Mouse (Mus musculus): ENCODE measurements at regions not wholly inside any gene's neighbourhood (a gene's known extent, or its start where the extent isn't known, plus 50 kb on each side); places are given as distances from the start of the nearest gene placed in this dataset.
A peak's percentile ranks its signal among the peaks of the same experiment; 100 is the strongest.

DNA sequence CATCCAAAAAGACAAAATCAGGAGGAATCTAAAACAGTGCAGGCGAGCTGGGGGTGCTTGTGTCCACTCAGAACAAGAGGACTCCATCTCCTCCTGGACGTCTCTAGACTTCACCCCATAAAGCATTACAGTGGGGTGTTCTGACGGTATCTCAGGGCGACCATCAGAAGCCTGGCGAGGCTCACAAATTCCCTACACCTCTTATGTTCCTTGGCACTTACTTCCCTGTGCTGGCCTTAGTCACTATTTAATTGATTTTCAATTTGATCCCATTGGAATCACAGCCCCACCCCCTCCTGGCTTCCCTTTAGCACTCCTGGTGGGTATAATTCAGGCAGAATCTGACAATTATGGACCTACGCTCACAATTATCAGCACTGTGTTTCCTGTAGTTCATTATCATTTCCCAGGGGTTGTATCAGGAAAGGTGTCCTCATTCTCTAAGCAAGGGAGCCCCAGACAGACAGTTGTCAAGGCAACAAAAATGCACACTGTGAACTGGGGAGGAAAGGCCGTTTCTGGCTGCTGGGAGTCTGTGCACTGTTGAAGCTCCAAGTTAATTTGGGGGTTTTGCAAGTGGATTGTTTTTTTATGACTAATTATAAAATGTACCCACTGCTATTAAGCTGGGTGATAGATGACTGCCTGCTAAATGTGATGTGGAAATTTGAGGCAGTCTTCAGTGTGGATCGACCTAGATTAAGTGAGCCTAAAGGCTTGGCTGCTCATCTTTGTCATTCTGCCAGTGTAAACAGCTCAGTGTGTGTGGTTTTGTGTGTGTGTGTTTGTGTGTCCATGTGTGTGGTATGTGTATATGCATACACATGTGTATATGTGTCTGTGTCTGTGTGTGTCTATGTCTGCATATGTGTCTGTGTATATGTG lies 115.6 kb upstream of the Kcnj15 start:
- H3K4me2 ChIP-seq: no peak overlapping the region
- ATAC-seq (ENCODE audit: low FRiP score): peak; percentile 69
- no peak overlapping the region for H3K4me3 ChIP-seq
- peaks cover 14% of the 10 kb centered on the region for H3K4me1 ChIP-seq (replicated peaks)
- no peaks in the 10 kb centered on the region for H3K27me3 ChIP-seq
- H3K27ac ChIP-seq: peak overlapping the region; percentile 79
- H3K9ac ChIP-seq: no peak overlapping the region
- H3K36me3 ChIP-seq: no peaks in the 10 kb centered on the region
- 53% methylated on average over 8 of the region's 8 CpGs for WGBS
- H3K9me3 ChIP-seq: no peaks in the 10 kb centered on the region

DNA sequence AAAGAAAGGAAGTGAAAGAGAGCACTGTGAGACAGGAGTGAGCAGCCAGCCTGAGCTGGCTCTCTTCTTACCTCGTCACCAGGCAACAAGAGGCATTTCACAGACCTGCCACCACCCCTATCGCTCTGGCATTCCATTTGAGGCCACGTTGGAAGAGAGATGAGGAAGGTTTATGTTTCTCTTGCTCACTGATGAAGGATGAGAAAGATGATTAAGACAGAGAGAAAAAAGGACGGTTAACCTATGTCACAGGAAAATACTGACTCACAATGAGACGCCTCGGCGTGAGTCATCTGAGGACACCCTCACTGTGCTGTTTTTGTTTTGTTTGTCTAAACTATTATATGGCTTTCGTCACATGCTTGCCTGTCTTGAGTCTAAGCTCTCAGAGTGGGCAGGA lies 106.9 kb upstream of the Kcnj15 start:
- no peaks in the 10 kb centered on the region for H3K36me3 ChIP-seq
- no peaks in the 10 kb centered on the region; the same call in 1 of the 2 replicates for H3K4me1 ChIP-seq (replicated peaks)
- no peaks in the 10 kb centered on the region for H3K9me3 ChIP-seq
- no peak overlapping the region for H3K27ac ChIP-seq
- H3K4me3 ChIP-seq: no peak overlapping the region
- H3K9ac ChIP-seq: no peak overlapping the region
- H3K27me3 ChIP-seq: no peaks in the 10 kb centered on the region
- no peak for ATAC-seq (ENCODE audit: low FRiP score)
- no peak overlapping the region for H3K4me2 ChIP-seq
- whole genome bisulfite sequencing: 74% methylated on average over 8 of the region's 8 CpGs

DNA sequence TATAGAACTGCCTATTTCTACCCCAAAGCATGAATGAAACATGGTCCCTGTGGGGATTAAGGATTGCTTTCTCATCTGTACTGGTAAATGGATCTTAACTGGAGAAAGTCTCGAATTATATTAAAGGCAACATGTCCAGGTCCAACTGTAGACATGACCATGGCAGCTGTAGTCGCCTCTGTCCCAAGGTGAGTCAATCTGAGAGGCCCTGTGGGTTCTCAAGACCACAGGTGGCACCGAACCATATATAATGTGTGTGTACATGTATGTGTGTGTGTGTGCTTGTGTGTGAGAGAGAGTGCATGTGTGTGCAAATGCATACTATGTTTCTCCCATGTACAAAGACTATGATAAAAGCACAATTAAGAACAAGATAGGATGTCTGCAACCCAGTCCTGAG lies 105.9 kb upstream of the Kcnj15 start:
- H3K4me1 ChIP-seq (replicated peaks): no peaks in the 10 kb centered on the region; the same call in 1 of the 2 replicates
- H3K36me3 ChIP-seq: no peaks in the 10 kb centered on the region
- H3K9me3 ChIP-seq: no peaks in the 10 kb centered on the region
- WGBS: 85% methylated on average over 3 of the region's 3 CpGs
- H3K4me2 ChIP-seq: no peak overlapping the region
- H3K27ac ChIP-seq: no peak overlapping the region
- no peaks in the 10 kb centered on the region for H3K27me3 ChIP-seq
- H3K9ac ChIP-seq: no peak overlapping the region
- H3K4me3 ChIP-seq: no peak overlapping the region
- no peak for ATAC-seq (ENCODE audit: low FRiP score)

DNA sequence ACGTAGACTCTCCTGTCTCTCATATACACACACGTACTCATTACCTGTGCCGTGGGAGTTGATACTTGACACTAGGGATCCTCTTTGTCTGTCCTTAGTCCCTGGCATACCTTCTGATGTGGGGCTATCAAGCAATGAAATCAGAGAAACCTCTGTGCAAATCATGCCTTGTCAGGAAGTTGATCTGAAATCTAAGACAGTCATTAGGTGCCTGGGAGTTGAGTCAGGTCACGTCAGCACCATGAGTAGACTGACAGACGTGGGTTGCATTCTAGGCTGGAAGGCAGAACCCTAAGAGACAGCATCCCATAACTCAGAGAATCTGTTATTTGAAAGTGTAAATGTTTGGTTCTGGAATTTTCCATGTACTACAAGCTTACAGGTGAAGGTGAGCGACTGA lies 105.4 kb upstream of the Kcnj15 start:
- Histone ChIP-seq H3K4me2 (no peak overlapping the region), H3K36me3 (no peaks in the 10 kb centered on the region), H3K4me3 (no peak overlapping the region), H3K27ac (no peak overlapping the region), H3K9me3 (no peaks in the 10 kb centered on the region), H3K4me1 (replicated peaks) (no peaks in the 10 kb centered on the region; the same call in 1 of the 2 replicates), H3K9ac (no peak overlapping the region), H3K27me3 (no peaks in the 10 kb centered on the region)
- no peak for ATAC-seq (ENCODE audit: low FRiP score)
- 88% methylated on average over 6 of the region's 6 CpGs for WGBS

DNA sequence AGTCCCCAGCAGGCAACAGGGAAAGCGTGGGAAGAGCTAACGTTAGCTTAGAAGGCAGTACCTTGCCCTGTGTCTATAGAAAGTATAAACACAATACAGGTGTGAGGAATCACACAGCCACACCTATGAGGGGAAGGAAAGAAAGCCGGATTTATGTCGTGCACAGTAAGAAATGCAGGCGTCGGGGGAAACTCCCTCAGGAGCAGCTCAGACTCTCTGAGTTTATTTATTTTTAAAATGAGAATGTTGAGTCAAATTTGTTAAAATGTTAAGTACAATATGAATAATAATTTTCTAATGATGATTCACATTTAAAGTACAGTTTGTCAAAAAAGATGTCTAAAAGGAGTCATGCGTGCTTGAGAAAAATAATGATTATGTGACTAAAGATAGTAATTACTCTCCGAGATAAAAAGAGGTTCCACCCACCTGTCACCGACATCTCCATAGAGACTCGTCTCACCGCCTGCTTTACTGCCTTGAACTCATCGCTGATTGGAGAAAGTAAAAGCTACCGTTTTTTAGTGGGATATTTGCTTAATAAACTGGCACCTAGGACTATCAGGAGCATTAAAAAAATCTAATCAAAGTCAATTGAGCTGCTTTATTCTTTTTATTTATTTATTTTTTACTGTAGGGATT lies 104.5 kb upstream of the Kcnj15 start:
- no peaks in the 10 kb centered on the region for H3K9me3 ChIP-seq
- WGBS: 73% methylated on average over 13 of the region's 13 CpGs

DNA sequence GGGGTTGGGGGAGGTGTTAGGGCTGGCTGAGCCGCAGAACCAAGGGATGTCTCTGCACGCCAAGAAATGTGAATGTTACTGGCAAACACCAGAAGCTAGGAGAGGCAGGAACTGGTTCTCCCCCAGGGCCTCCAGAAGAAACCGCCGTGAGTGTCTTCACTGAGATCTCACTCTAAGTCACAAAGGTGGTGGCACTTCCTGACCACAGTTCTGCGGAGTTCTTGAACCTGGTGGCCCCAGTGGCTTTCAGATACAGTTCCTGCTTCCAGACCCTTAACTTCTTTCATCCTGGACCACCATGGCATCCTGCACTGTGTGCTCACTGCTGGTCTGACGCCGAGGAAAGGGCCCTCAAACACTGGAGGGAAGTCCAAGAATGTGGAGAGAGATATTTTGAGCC lies 89.0 kb upstream of the Kcnj15 start:
- ATAC-seq (ENCODE audit: low FRiP score): no peak
- WGBS: 94% methylated on average over 7 of the region's 7 CpGs
- H3K4me3 ChIP-seq: no peak overlapping the region
- no peak overlapping the region for H3K4me2 ChIP-seq
- no peaks in the 10 kb centered on the region for H3K27me3 ChIP-seq
- H3K9me3 ChIP-seq: no peaks in the 10 kb centered on the region
- no peaks in the 10 kb centered on the region for H3K4me1 ChIP-seq (replicated peaks)
- no peaks in the 10 kb centered on the region for H3K36me3 ChIP-seq
- no peak overlapping the region for H3K9ac ChIP-seq
- no peak overlapping the region for H3K27ac ChIP-seq

More for the DNA sequence above, 104.5 kb upstream of the Kcnj15 start:
- no peak for ATAC-seq (ENCODE audit: low FRiP score)
- Histone ChIP-seq H3K27me3 (no peaks in the 10 kb centered on the region), H3K4me1 (replicated peaks) (no peaks in the 10 kb centered on the region; the same call in 1 of the 2 replicates), H3K27ac (no peak overlapping the region), H3K36me3 (no peaks in the 10 kb centered on the region), H3K9ac (no peak overlapping the region), H3K4me2 (no peak overlapping the region), H3K4me3 (no peak overlapping the region)

DNA sequence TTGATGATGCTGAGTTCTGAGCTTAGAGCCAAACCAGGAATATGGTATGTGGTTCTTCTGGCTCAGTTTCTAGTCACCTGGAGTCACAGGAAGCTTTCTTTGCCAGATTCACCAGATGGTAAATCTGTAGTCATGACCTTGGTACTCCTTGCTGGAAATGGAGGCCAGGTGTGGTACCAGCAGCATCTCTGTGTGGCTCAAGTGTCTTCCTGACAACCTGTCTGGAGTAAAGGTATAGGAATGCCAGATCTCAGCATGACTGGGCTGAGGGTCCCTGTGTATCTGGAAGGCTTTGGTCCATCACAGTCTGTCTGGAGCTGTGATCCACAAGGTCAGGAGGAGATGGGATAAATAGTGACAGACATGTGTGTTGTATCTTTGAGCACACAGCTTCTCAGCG lies 88.0 kb upstream of the Kcnj15 start:
- Histone ChIP-seq H3K27ac (no peak overlapping the region), H3K4me2 (no peak overlapping the region), H3K9me3 (no peaks in the 10 kb centered on the region), H3K9ac (no peak overlapping the region), H3K27me3 (no peaks in the 10 kb centered on the region), H3K4me3 (no peak overlapping the region), H3K4me1 (replicated peaks) (no peaks in the 10 kb centered on the region), H3K36me3 (no peaks in the 10 kb centered on the region)
- 96% methylated on average over 1 of the region's 1 CpGs for WGBS
- no peak for ATAC-seq (ENCODE audit: low FRiP score)

DNA sequence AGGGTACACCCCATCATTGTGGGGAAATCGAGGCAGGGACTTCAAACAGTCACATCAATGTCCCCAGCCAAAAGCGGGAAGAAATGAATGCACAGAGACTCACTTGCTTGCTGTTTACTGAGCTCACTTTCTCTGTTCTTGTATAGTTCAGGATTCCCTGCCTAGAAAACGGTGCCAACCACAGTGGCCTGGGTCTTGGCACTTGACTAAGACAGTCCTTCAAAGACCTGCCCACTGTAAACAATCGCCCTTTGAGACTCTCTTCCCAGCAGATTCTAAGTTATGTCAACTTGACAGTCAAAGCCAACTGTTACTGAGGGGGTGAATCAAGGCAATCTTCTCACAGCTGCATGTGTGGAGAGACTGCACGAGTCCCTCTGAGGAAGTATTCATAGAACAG lies 76.8 kb upstream of the Kcnj15 start:
- H3K27ac ChIP-seq: no peak overlapping the region
- H3K27me3 ChIP-seq: no peaks in the 10 kb centered on the region
- no peak overlapping the region for H3K4me3 ChIP-seq
- H3K9me3 ChIP-seq: no peaks in the 10 kb centered on the region
- no peak overlapping the region for H3K4me2 ChIP-seq
- 88% methylated on average over 5 of the region's 5 CpGs for WGBS
- H3K36me3 ChIP-seq: no peaks in the 10 kb centered on the region
- H3K4me1 ChIP-seq (replicated peaks): no peaks in the 10 kb centered on the region; the same call in 1 of the 2 replicates
- ATAC-seq (ENCODE audit: low FRiP score): no peak
- H3K9ac ChIP-seq: no peak overlapping the region

DNA sequence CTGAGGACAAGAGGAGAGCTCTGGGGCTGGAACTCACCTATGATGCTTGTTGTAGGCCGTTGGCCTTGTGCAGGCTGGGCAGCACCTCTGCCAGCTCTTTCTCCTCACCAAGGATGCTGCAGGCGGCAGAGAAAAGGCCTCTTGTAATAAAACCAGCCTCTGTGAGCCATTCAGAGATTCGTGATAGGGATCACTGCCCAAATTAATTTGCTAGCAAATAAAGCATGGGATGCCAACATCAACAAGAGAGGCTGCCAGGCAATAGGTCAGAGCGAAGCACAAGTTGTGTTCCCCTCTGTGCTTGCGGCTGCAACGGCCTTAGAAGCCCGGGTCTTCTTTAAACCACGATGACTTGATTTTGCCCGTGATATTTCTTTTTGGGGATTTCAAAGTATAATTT lies 72.0 kb upstream of the Kcnj15 start:
- no peaks in the 10 kb centered on the region for H3K9me3 ChIP-seq
- H3K4me2 ChIP-seq: no peak overlapping the region
- no peaks in the 10 kb centered on the region for H3K36me3 ChIP-seq
- 79% methylated on average over 9 of the region's 9 CpGs for WGBS
- no peak for ATAC-seq (ENCODE audit: low FRiP score)
- no peak overlapping the region for H3K9ac ChIP-seq
- H3K27me3 ChIP-seq: no peaks in the 10 kb centered on the region
- no peaks in the 10 kb centered on the region; the same call in 1 of the 2 replicates for H3K4me1 ChIP-seq (replicated peaks)
- H3K27ac ChIP-seq: peak overlapping the region; percentile 14; the same call in 1 of the 2 replicates
- H3K4me3 ChIP-seq: no peak overlapping the region

DNA sequence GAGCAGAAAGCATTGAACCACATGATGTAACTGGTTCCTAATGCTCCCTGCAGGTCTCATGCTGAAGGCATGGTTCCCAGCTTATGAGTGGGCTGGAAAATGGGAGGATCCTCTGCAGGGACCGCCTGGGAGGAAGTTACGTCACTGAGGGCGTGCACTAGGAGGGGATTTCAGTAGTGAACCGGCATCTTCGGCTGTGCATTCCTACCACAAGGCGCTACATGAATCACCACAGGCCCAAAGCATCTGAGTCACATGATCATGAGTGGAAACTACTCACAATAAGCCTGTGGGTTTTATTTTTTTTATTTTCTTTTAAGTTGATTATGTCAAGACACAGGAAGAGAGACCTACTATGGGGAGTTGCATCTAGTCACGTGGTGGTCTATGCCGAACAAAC lies 68.2 kb upstream of the Kcnj15 start:
- WGBS: 93% methylated on average over 8 of the region's 8 CpGs

DNA sequence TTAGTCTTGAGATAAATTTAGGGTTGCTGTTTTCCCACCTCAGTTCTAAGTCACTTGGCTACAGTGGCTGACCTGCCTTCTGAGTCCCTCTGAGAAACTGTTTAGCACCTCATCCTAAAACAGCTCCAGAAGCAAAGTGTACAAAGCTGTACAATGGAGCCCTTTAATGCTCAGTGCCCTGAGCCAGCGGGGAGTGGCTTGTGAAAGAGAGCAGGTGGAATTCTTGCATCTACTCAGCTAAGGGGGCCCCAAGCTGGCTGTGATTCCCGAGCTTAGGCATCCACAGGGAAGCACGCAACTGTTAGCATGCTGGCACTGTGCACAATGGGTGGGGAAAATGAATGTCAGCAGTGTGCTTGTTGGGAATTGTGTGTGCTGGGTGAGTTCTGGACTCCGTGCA lies 63.2 kb upstream of the Kcnj15 start:
- no peak overlapping the region for H3K4me2 ChIP-seq
- 0 out of 2 replicates have a peak, but pooled peaks cover 4% of the 10 kb centered on the region for H3K27me3 ChIP-seq
- no peaks in the 10 kb centered on the region for H3K9me3 ChIP-seq
- WGBS: 58% methylated on average over 4 of the region's 4 CpGs
- H3K36me3 ChIP-seq: no peaks in the 10 kb centered on the region
- peaks cover 7% of the 10 kb centered on the region for H3K4me1 ChIP-seq (replicated peaks)
- H3K4me3 ChIP-seq: no peak overlapping the region
- no peak overlapping the region for H3K27ac ChIP-seq
- ATAC-seq (ENCODE audit: low FRiP score): no peak
- no peak overlapping the region for H3K9ac ChIP-seq

More for the DNA sequence above, 68.2 kb upstream of the Kcnj15 start:
- Histone ChIP-seq H3K4me3 (no peak overlapping the region), H3K36me3 (no peaks in the 10 kb centered on the region), H3K27ac (no peak overlapping the region), H3K27me3 (no peaks in the 10 kb centered on the region), H3K4me2 (no peak overlapping the region), H3K9ac (no peak overlapping the region), H3K9me3 (no peaks in the 10 kb centered on the region), H3K4me1 (replicated peaks) (no peaks in the 10 kb centered on the region; the same call in 1 of the 2 replicates)
- ATAC-seq (ENCODE audit: low FRiP score): no peak

DNA sequence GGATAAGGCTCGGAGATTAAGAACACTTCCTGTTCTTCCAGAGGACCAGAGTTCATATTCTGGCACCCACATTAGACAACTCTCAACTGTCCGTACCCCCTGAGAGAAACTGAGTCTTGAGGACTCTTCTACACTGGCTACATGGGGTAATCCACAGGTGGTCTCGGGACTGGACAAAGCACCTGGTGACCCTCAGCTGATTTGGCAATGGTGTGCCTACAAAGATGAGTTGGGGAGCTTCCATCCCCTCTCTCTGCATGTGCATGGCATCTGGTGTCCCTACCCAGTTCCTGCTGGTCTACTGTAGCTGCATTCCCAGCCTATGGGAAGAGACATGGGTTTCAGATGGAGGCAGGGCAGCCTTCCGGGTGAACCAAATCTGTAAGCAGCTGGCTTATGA lies 61.2 kb upstream of the Kcnj15 start:
- peaks cover 7% of the 10 kb centered on the region for H3K4me1 ChIP-seq (replicated peaks)
- WGBS: 84% methylated on average over 4 of the region's 4 CpGs
- no peaks in the 10 kb centered on the region for H3K36me3 ChIP-seq
- no peak for ATAC-seq (ENCODE audit: low FRiP score)
- no peak overlapping the region for H3K9ac ChIP-seq
- H3K27me3 ChIP-seq: 0 out of 2 replicates have a peak, but pooled peaks cover 4% of the 10 kb centered on the region
- no peaks in the 10 kb centered on the region for H3K9me3 ChIP-seq
- H3K27ac ChIP-seq: no peak overlapping the region
- H3K4me2 ChIP-seq: no peak overlapping the region
- H3K4me3 ChIP-seq: no peak overlapping the region

Data from hindbrain, embryonic 13.5 days (tissue).